ENCODE assay signal across 27 mouse cellular contexts in the genomic region with DNA sequence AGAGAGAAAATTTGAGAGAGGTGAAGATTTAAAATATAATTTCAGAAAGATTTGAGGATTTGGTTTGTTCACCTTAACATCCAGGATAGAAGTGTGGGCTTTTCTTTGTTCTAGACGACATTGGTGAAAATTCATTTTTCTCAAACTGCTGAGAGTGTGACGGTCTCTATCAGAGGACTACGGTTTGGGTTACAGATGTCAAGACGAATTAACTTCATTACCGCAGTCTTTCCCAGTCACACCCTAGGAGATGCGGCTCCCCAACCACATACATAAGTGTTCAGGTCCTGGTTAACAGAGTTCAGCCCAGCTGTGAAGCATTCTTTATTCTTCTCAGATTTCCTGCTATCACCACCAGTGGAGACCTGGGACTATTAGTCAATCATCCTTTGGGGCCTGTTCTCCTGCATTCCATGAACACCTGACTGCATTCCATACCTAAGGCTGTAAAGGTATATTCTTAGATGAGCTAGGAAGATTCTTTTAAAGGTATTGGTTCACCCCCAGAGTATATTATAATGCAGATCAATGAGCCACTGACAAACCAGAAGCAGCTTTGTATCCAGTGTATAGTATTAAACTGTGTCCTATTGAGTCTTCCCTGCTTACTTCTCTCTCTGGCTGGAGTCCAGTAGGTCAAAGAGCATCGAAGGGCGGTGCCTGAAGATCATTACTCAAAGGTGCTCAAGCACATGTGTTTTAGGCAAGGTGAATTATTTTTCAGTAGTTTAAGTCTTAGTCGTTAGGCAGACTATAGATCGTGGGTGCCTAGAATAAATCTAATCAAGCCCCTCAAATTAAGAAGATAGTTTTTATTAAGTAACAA.
DNase-seq lines count a peak whose midpoint lies in the region; ATAC-seq and TF ChIP-seq lines count a peak whose summit lies in the region.
"Had no signal": no experiment of that assay in that cellular context is flagged by ENCODE, and none has a peak within 500 bp of the region (broad histone marks: within the 10 kb centered on the region; RNA-seq: fewer than 3 reads in every experiment).

No protein-coding gene starts in this region.

- H3K36me3 ChIP-seq in kidney, embryonic 16.5 days (ENCODE audit: insufficient read depth, low read length), result no peaks in the 10 kb centered on the region
- H3K36me3 ChIP-seq in midbrain, embryonic 10.5 days, result no peaks in the 10 kb centered on the region
- no peaks in the 10 kb centered on the region for H3K36me3 ChIP-seq in midbrain, postnatal 0 days (ENCODE audit: insufficient read depth, low read length)
- H3K36me3 ChIP-seq: G1E; heart, embryonic 15.5 days; limb, embryonic 13.5 days; liver, embryonic 15.5 days; midbrain, embryonic 12.5 days; neural tube, embryonic 13.5 days; stomach, embryonic 15.5 days had no signal

- DNase-seq in kidney, adult 18-20 months, result peak; percentile 46
- no peak for DNase-seq in midbrain, embryonic 10.5 days (ENCODE audit: low spot score)
- no peak for DNase-seq in midbrain, postnatal 0 days (ENCODE audit: low spot score)
- peak; percentile 70 for DNase-seq in kidney, adult 9 months
- DNase-seq in yolk sac, embryonic 10.5 days (ENCODE audit: low spot score), result peak; percentile 21
- no peak for DNase-seq in frontal cortex, adult 2 months (ENCODE audit: extremely low spot score in 1 of 2, low spot score in 1 of 2)
- no peak for DNase-seq in gastrocnemius, postnatal 14 days
- DNase-seq: adrenal gland, postnatal 25 days; cerebellum, adult 18-20 months; cerebellum, postnatal 25 days; gastrocnemius, postnatal 25 days; heart, postnatal 4 days; lung, postnatal 4 days; spleen, adult 18-20 months; thymus, adult 18-20 months; thymus, postnatal 4 days had no signal

- no peak for ATAC-seq in kidney, embryonic 16.5 days (ENCODE audit: low FRiP score, low TSS enrichment)
- ATAC-seq in midbrain, postnatal 0 days (ENCODE audit: low FRiP score), result no peak
- ATAC-seq: forebrain, embryonic 13.5 days; hindbrain, embryonic 16.5 days had no signal

- intact Hi-C loops in gastrocnemius, postnatal 14 days (cut with DNase I; ENCODE audit: low total_unique reads), result no loop called here

- H3K4me3 ChIP-seq in kidney, embryonic 16.5 days (ENCODE audit: low read length), result no peak overlapping the region
- H3K4me3 ChIP-seq in midbrain, embryonic 10.5 days, result no peak overlapping the region
- no peak overlapping the region for H3K4me3 ChIP-seq in midbrain, postnatal 0 days (ENCODE audit: low read depth, low read length)
- H3K4me3 ChIP-seq: erythroblast, embryonic 14.5 days; forebrain, embryonic 13.5 days; heart, embryonic 15.5 days; limb, embryonic 13.5 days; liver, embryonic 15.5 days; midbrain, embryonic 12.5 days; neural tube, embryonic 13.5 days; stomach, embryonic 15.5 days had no signal

- H3K9me3 ChIP-seq in kidney, embryonic 16.5 days (ENCODE audit: low read length), result peaks cover 4% of the 10 kb centered on the region; the same call in 1 of the 2 replicates
- H3K9me3 ChIP-seq in midbrain, embryonic 10.5 days (replicated peaks), result peaks cover 10% of the 10 kb centered on the region
- H3K9me3 ChIP-seq in midbrain, postnatal 0 days (ENCODE audit: low read length), result no peaks in the 10 kb centered on the region
- H3K9me3 ChIP-seq: forebrain, embryonic 13.5 days; G1E; heart, embryonic 15.5 days; liver, embryonic 15.5 days; stomach, embryonic 15.5 days had no signal

- no peak overlapping the region for H3K9ac ChIP-seq in kidney, embryonic 16.5 days (replicated peaks; ENCODE audit: low read length)
- H3K9ac ChIP-seq in midbrain, postnatal 0 days (replicated peaks; ENCODE audit: low read length, poor library complexity, severe bottlenecking), result no peak overlapping the region
- H3K9ac ChIP-seq: forebrain, embryonic 13.5 days; heart, embryonic 15.5 days; limb, embryonic 13.5 days; liver, embryonic 15.5 days; midbrain, embryonic 12.5 days; neural tube, embryonic 13.5 days; stomach, embryonic 15.5 days had no signal

- TF ChIP-seq CTCF in midbrain, postnatal 0 days (IDR thresholded peaks at IDR 0.05), result no peak

- H3K27me3 ChIP-seq in kidney, embryonic 16.5 days (ENCODE audit: insufficient read depth, low read length), result no peaks in the 10 kb centered on the region
- no peaks in the 10 kb centered on the region for H3K27me3 ChIP-seq in midbrain, embryonic 10.5 days (ENCODE audit: low read depth, poor library complexity, severe bottlenecking)
- H3K27me3 ChIP-seq in midbrain, postnatal 0 days (ENCODE audit: insufficient read depth, low read length), result no peaks in the 10 kb centered on the region
- H3K27me3 ChIP-seq: forebrain, embryonic 13.5 days; heart, embryonic 15.5 days; limb, embryonic 13.5 days; liver, embryonic 15.5 days; midbrain, embryonic 12.5 days; neural tube, embryonic 13.5 days; stomach, embryonic 15.5 days had no signal

- H3K4me1 ChIP-seq in kidney, embryonic 16.5 days (ENCODE audit: insufficient read depth, low read length), result peaks cover 3% of the 10 kb centered on the region; the same call in 1 of the 2 replicates
- peaks cover 27% of the 10 kb centered on the region for H3K4me1 ChIP-seq in midbrain, embryonic 10.5 days
- H3K4me1 ChIP-seq in midbrain, postnatal 0 days (ENCODE audit: insufficient read depth, low read length), result no peaks in the 10 kb centered on the region
- H3K4me1 ChIP-seq: liver, embryonic 15.5 days; stomach, embryonic 15.5 days had no signal

- no peak overlapping the region for H3K4me2 ChIP-seq in kidney, embryonic 16.5 days (replicated peaks; ENCODE audit: low read depth, low read length)
- no peak overlapping the region for H3K4me2 ChIP-seq in midbrain, postnatal 0 days (ENCODE audit: low read depth, low read length, poor library complexity, severe bottlenecking)
- H3K4me2 ChIP-seq: forebrain, embryonic 13.5 days; heart, embryonic 15.5 days; limb, embryonic 13.5 days; liver, embryonic 15.5 days; midbrain, embryonic 12.5 days; neural tube, embryonic 13.5 days; stomach, embryonic 15.5 days had no signal

- WGBS in kidney, embryonic 16.5 days, result 71% methylated on average over 10 of the region's 10 CpGs
- 79% methylated on average over 10 of the region's 10 CpGs for WGBS in midbrain, embryonic 10.5 days
- WGBS in midbrain, postnatal 0 days, result 60% methylated on average over 10 of the region's 10 CpGs

- H3K27ac ChIP-seq in kidney, embryonic 16.5 days (ENCODE audit: low read length), result no peak overlapping the region
- H3K27ac ChIP-seq in midbrain, embryonic 10.5 days (replicated peaks), result peak overlapping the region; percentile 49
- H3K27ac ChIP-seq in midbrain, postnatal 0 days (ENCODE audit: low read depth, low read length), result no peak overlapping the region
- H3K27ac ChIP-seq: forebrain, embryonic 13.5 days; heart, embryonic 15.5 days; limb, embryonic 13.5 days; liver, embryonic 15.5 days; midbrain, embryonic 12.5 days; neural tube, embryonic 13.5 days; stomach, embryonic 15.5 days had no signal

Comparison
In these comparisons a context has a peak if more than half of its experiments do, and no peak if none do; other contexts are left out.
1. DNase-seq: peak in kidney, adult 18-20 months (single experiment), kidney, adult 9 months (single experiment) and yolk sac, embryonic 10.5 days (single experiment); none in midbrain, embryonic 10.5 days (single experiment), midbrain, postnatal 0 days (single experiment), frontal cortex, adult 2 months (0 of 2) and gastrocnemius, postnatal 14 days (single experiment).